Mouse (Mus musculus) cerebellum, adult 2 months (tissue): ENCODE data around the gene Spr.
"Not testable (repeated sequence)": the region's sequence is repeated elsewhere in the genome, so short reads cannot be mapped to it uniquely, and the experiment has no call there.

ENCODE experiments used
- CTCF ChIP-seq: fragments of 200-500 bp; IDR thresholded peaks from 2 replicates; pipeline ENCODE4 v1.5.1; 2011; ENCODE audit warnings: low read depth, mild to moderate bottlenecking, control low read depth, low read length, moderate library complexity, borderline replicate concordance; ENCODE audit not compliant: insufficient read depth
- POLR2A ChIP-seq: fragments of 200-500 bp; IDR thresholded peaks from 2 replicates; pipeline ENCODE4 v1.6.1; 2011; ENCODE audit warnings: low read length, control low read depth, borderline replicate concordance; ENCODE audit not compliant: insufficient read depth

DNA sequence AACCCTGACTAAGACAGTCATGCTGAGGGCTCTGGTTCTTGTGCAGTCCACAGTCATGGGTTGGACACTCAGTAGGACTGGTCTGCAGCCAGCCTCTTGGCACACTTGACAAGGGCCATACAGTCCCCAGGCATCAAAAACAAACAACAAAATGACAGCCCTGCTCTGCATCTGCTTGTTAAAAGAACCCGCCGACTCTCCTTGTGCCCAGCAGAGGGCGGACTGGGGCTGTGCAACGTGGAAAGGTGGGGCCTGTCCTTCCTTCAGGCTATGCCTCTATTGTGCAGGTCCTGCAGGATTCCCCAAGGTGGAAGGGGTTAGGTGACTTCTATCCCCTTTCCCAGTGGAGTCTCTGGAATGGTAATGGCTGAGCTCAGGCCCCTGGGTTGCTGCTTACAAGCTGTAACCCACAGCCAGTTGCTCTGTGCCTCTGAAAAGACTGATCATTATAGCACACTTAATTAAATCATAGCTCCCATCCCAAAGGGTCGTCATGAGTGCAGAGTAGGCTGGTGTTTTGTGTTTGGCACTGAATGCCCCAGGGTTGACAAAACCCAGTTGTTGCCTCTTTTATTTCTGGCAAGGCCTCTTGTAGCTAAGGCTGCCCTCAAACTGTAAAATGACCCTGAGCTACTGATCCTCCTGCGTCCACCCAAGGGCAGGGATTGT is 21.7 kb upstream of the Spr start:
- peak; percentile 66; the same call in 1 of the 2 replicates for TF ChIP-seq CTCF
- not testable (repeated sequence) for TF ChIP-seq POLR2A
